Mouse (Mus musculus) neural tube, embryonic 12.5 days (tissue): ENCODE results near the gene Acsl3. TPM values are rescaled to one million over a fixed set of nuclear protein-coding genes. Genes with fewer than 3 reads are reported as not detected.
A peak's percentile ranks its signal among the peaks of the same experiment; 100 is the strongest.

Experiments used
- ATAC-seq: fragments of 200-750 bp; cut with Nextera tagmentation; 2 replicates; pipeline ENCODE4 v1.8.0; 2017; ENCODE audit warnings: low read depth, mild to moderate bottlenecking, moderate TSS enrichment, moderate library complexity; ENCODE audit not compliant: low FRiP score
- H3K27ac ChIP-seq: fragments of 300-500 bp; sonication (generic); 2 replicates; pipeline ENCODE4 v1.5.1; 2016
- H3K27me3 ChIP-seq: fragments of 300-500 bp; sonication (generic); replicated peaks from 2 replicates; pipeline ENCODE4 v1.6.1; 2016; ENCODE audit warnings: mild to moderate bottlenecking
- H3K36me3 ChIP-seq: fragments of 300-500 bp; sonication (generic); 2 replicates; pipeline ENCODE4 v1.6.1; 2016; ENCODE audit warnings: mild to moderate bottlenecking
- H3K4me1 ChIP-seq: fragments of 300-500 bp; sonication (generic); 2 replicates; pipeline ENCODE4 v1.6.1; 2016
- H3K4me2 ChIP-seq: fragments of 300-500 bp; sonication (generic); replicated peaks from 2 replicates; pipeline ENCODE4 v1.6.1; 2016; ENCODE audit warnings: mild to moderate bottlenecking
- H3K4me3 ChIP-seq: fragments of 300-500 bp; sonication (generic); 2 replicates; pipeline ENCODE4 v1.5.1; 2016
- H3K9ac ChIP-seq: fragments of 300-500 bp; sonication (generic); 2 replicates; pipeline ENCODE4 v1.6.1; 2016; ENCODE audit warnings: mild to moderate bottlenecking
- H3K9me3 ChIP-seq: fragments of 300-500 bp; sonication (generic); 2 replicates; pipeline ENCODE4 v1.6.1; 2016; ENCODE audit warnings: mild to moderate bottlenecking
- WGBS: fragments of 180-500 bp; shearing (Covaris S2); methylation state at CpG from one replicate; pipeline ENCODE4 v1.1.7; 2016; 5-methylcytosine and 5-hydroxymethylcytosine counted together
- polyA plus RNA-seq: library from polyadenylated mRNA; unstranded; fragments of >200 nt; fragmentation: Nextera tagmentation; extraction: Ambion mirVana; gene quantifications from 2 replicates; pipeline ENCODE4 v1.2.1, GENCODE M21; 2016

The Acsl3 gene
- polyA plus RNA-seq, 1 experiment from 2014 or later: 82.2 TPM

DNA sequence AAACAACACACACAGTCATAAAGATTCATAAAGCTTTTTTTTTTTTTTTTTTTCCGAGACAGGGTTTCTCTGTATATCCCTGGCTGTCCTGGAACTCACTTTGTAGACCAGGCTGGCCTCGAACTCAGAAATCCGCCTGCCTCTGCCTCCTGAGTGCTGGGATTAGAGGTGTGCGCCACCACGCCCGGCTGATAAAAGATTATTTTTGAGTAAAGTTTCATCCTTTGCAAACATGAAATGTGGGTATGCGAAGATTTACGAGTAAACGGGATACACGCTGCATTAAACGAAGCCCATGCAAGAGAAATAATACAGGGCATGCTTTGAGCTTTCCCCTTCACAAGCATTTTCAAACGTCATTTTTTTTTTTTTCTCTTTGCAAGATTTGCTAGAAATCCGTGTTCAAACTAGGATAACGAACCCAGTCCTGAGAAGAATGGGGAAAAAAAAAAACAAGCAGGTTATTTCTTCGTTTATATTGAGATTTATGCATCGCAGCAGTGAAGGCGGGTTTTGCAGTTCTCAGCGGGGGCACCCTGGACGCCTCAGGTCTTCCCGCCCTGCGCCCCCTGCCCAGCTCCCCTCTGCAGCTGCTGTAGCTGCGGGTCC is 500 bp upstream of the Acsl3 start:
- H3K36me3 ChIP-seq: no peaks in the 10 kb centered on the region
- ATAC-seq: no peak
- peak overlapping the region; percentile 96 for H3K27ac ChIP-seq
- H3K4me2 ChIP-seq: peak overlapping the region; percentile 79
- H3K9ac ChIP-seq: peak overlapping the region; percentile 96; the same call in 1 of the 2 replicates
- peaks cover 28% of the 10 kb centered on the region for H3K4me1 ChIP-seq
- H3K9me3 ChIP-seq: no peaks in the 10 kb centered on the region
- WGBS: 30% methylated on average over 22 of the region's 22 CpGs
- H3K4me3 ChIP-seq: peak overlapping the region; percentile 97
- H3K27me3 ChIP-seq: no peaks in the 10 kb centered on the region

DNA sequence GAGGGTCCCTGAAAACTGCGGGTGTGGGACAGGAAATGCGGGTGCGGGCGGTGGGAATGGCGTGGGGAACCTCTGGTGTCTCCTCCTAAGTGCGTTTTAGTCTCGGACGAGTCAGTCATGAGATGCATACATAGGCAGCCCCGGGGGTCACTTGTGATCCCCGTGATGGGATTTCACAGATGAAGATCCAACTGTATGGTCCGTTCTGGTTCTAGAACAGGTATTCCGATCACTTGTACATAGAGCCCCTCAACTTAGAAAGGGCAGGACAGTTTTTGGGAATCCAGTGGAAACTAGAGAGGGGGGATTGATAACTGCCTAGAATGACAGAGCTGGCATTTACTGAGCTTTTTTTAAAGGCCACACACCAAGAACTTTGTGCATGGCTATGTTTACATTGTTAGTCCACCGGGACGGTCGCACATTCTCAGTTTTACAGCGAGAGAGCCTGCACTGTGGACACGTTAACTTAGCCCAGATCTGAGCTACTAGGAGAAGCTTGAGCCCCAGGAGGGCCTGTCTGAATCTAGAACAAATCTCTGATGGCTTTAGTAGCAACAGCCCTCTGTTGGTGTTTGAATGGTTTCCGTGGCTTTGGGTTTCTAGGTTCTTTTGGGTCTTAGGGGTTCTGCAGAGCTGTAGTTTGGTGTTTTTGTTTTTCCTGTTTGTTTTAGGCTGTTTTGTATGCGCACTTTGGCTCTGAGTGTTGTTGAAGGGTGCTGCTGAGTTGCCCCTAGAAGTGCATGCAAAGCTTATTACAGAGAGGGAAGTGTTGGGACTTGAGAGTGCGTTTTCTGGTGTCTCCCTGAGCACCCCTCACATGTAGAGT is 1.0 kb downstream of the Acsl3 start:
- ATAC-seq: no peak; the same call in 1 of the 2 replicates

DNA sequence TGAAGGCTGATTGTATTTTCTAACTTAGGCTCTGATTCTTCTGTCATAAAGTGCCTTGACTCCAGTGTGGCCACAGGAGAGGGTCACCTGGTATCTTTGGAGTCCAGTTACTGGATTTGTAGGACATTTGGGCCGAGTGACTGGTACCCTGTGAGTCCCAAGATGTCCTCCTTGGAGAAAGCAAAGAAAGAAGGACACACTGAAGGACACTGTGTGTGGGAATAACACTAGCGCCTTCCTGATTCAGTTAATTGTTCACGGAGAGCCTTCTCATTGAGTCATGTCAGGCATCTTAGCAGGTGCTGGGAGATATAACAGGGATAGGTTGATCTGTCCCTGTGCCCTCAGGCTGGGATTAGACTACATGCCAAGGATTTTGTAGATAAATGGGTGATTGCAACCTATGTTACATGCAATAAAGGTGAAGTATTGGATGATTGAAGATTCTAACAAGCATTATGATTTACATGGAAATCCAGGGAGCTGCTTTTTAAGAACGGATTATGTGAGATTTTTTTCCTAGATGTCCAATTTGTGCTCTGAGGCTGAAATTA is 1.7 kb downstream of the Acsl3 start:
- peaks cover 28% of the 10 kb centered on the region for H3K4me1 ChIP-seq
- WGBS: 36% methylated on average over 4 of the region's 4 CpGs
- H3K4me2 ChIP-seq: peak overlapping the region; percentile 79
- no peak overlapping the region for H3K27ac ChIP-seq
- no peaks in the 10 kb centered on the region for H3K27me3 ChIP-seq
- ATAC-seq: no peak
- H3K9me3 ChIP-seq: no peaks in the 10 kb centered on the region
- peaks cover 1% of the 10 kb centered on the region for H3K36me3 ChIP-seq
- peak overlapping the region; percentile 96 for H3K9ac ChIP-seq
- peak overlapping the region; percentile 97 for H3K4me3 ChIP-seq

More for the DNA sequence above, 1.0 kb downstream of the Acsl3 start:
- Histone ChIP-seq H3K4me3 (peak overlapping the region; percentile 97), H3K9me3 (no peaks in the 10 kb centered on the region), H3K9ac (peak overlapping the region; percentile 96), H3K36me3 (no peaks in the 10 kb centered on the region), H3K27me3 (no peaks in the 10 kb centered on the region), H3K27ac (peak overlapping the region; percentile 96), H3K4me2 (peak overlapping the region; percentile 79), H3K4me1 (peaks cover 28% of the 10 kb centered on the region)
- 1% methylated on average over 20 of the region's 20 CpGs for WGBS

DNA sequence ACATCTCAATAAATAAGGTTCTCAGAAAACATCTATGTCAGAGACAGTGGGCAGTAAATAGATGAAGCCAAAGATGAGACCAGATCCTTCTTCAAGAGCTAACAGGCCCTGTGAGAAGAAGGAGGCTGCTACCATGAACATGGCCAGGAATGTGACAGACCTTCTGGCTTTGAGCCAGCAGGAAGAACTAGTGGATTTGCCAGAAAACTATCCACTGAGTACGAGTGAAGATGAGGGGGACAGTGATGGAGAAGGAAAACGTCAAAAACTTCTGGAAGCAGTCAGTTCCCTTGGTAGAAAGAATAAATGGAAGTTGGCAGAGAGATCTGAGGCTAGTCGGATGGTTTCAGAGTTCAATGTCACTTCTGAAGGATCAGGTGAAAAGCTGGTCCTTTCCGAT is 6.7 kb downstream of the Acsl3 start:
- Histone ChIP-seq H3K27ac (no peak overlapping the region), H3K4me2 (no peak overlapping the region), H3K27me3 (no peaks in the 10 kb centered on the region), H3K9ac (no peak overlapping the region), H3K4me3 (no peak overlapping the region), H3K36me3 (peaks cover 39% of the 10 kb centered on the region), H3K9me3 (no peaks in the 10 kb centered on the region), H3K4me1 (peaks cover 21% of the 10 kb centered on the region)
- no peak for ATAC-seq
- WGBS: 93% methylated on average over 4 of the region's 4 CpGs

DNA sequence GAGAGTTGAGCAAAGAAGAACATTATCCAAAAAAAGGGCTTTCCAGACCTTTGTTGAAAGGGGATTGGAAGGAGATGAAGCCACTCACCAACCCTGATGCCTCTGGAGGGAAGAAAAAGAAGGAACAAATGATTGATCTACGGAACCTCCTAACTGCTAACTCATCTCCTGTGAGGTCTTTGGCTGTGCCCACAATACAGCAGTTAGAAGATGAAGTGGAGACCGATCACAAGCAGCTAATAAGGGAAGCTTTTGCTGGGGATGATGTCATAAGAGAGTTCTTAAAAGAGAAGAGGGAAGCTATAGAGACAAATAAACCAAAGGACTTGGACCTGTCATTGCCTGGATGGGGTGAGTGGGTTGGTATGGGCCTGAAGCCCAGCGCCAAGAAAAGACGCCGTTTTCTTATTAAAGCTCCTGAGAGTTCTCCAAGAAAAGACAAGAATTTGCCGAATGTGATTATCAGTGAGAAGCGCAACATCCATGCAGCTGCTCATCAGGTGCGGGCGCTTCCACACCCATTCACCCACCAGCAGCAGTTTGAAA is 8.4 kb downstream of the Acsl3 start:
- Histone ChIP-seq H3K4me1 (peaks cover 6% of the 10 kb centered on the region), H3K27ac (no peak overlapping the region), H3K9me3 (no peaks in the 10 kb centered on the region), H3K27me3 (no peaks in the 10 kb centered on the region), H3K4me3 (no peak overlapping the region), H3K9ac (no peak overlapping the region), H3K36me3 (peaks cover 39% of the 10 kb centered on the region), H3K4me2 (no peak overlapping the region)
- WGBS: 98% methylated on average over 9 of the region's 9 CpGs
- ATAC-seq: no peak

DNA sequence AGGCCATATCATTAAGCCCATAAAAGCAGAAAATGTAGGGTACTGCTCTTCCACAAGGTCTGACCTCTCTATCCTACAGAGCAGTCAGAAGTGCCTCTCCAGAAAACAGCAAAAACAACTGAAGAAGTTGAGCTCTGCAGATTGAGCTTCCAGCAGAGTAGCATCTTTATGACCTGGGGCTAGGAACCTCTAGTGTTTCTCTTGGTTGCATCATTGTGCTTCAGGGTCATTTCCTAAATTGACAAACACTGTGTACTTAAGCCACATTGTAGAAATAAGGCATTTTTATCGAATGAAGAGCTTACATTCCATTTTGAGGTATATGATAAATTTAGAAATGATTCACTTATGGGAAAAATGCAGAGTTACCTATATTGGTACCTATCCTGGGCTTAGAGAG is 9.0 kb downstream of the Acsl3 start:
- ATAC-seq: no peak
- Histone ChIP-seq H3K36me3 (peaks cover 39% of the 10 kb centered on the region), H3K27me3 (no peaks in the 10 kb centered on the region), H3K9ac (no peak overlapping the region), H3K9me3 (no peaks in the 10 kb centered on the region), H3K4me2 (no peak overlapping the region), H3K4me3 (no peak overlapping the region), H3K4me1 (no peaks in the 10 kb centered on the region), H3K27ac (no peak overlapping the region)
- WGBS: 93% methylated on average over 1 of the region's 1 CpGs

DNA sequence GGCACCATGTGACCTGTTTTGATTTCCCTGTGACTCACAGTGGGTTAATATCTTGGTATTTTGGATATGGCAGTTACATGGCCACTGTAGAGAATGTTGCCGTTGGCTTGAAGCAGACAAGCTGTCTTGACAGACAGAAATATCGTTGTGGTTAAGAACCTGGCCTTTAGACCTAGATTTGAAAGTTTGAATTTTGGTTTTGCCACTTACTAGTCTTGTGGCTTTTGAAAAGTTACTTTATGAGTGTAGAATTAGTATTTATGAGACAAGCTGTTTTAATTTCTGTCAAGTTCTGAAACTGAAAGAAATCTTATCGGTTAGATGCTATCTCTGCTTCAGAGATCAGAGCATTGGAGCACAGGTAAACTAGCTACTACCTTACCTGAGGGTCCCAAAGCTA is 24.7 kb downstream of the Acsl3 start:
- no peaks in the 10 kb centered on the region for H3K9me3 ChIP-seq
- no peak overlapping the region for H3K9ac ChIP-seq
- ATAC-seq: no peak
- H3K36me3 ChIP-seq: peaks cover 3% of the 10 kb centered on the region; the same call in 1 of the 2 replicates
- H3K4me3 ChIP-seq: no peak overlapping the region
- no peaks in the 10 kb centered on the region for H3K27me3 ChIP-seq
- no peaks in the 10 kb centered on the region for H3K4me1 ChIP-seq
- 96% methylated on average over 3 of the region's 3 CpGs for WGBS
- no peak overlapping the region for H3K27ac ChIP-seq
- H3K4me2 ChIP-seq: no peak overlapping the region

DNA sequence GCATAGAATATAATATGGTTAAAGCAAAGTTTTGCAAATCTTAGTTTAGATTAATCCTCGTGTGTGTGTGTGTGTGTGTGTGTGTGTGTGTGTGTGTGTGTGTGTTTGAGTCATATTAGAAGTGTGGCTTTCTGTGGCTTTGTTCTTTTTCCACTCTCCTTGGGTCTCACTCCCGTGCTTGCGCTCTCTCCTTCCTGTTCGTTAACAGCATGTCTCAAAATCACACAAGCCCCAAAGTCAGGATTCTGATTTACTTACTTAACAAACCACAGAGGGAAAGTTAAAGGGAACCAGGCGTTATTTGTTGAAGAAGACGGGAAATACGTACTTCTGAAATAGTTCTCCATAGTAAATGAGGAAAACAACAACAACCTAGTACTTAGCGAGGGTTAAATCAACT is 26.5 kb downstream of the Acsl3 start:
- Histone ChIP-seq H3K4me2 (no peak overlapping the region), H3K4me3 (no peak overlapping the region), H3K4me1 (no peaks in the 10 kb centered on the region), H3K27ac (no peak overlapping the region), H3K27me3 (no peaks in the 10 kb centered on the region), H3K9me3 (no peaks in the 10 kb centered on the region), H3K9ac (no peak overlapping the region), H3K36me3 (peaks cover 8% of the 10 kb centered on the region; the same call in 1 of the 2 replicates)
- no peak for ATAC-seq
- 91% methylated on average over 8 of the region's 8 CpGs for WGBS

DNA sequence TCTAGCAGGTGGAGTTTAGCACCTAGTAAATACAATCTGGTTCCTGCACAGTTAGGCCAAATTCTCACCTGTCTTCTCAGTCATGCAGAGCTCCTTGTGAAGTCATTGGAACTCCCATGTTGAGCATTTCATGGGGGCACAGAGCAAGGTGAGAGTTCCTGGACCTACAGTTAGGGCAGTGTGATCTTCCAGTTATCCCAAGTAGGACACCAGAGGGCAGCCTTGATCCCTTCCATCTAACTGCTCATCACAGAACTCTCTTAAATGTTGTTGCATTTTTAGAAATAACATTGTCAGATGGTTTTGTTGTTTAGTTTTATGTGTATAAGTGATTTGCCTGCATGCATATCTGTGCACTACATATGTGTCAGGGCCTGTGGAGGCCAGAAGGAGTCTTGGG is 29.2 kb downstream of the Acsl3 start:
- H3K4me3 ChIP-seq: no peak overlapping the region
- no peak overlapping the region for H3K4me2 ChIP-seq
- no peaks in the 10 kb centered on the region for H3K4me1 ChIP-seq
- H3K36me3 ChIP-seq: peaks cover 13% of the 10 kb centered on the region; the same call in 1 of the 2 replicates
- no peaks in the 10 kb centered on the region for H3K9me3 ChIP-seq
- H3K9ac ChIP-seq: no peak overlapping the region
- no peaks in the 10 kb centered on the region for H3K27me3 ChIP-seq
- no peak for ATAC-seq
- no peak overlapping the region for H3K27ac ChIP-seq

DNA sequence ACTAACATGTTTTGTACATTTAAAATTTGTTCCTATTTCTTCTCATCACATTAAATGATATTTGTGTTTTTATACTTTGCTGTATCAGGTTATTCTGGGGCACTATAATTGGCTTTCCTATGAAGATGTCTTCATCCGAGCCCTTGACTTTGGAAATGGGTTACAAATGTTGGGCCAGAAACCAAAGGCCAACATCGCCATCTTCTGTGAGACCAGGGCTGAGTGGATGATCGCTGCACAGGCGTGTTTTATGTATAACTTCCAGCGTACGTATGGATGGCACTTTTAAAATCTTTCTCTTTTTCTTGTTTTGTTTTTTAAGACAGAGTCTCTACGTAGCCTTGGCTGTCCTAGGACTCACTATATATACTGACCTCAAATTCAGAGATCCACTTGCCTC is 30.5 kb downstream of the Acsl3 start:
- 91% methylated on average over 7 of the region's 7 CpGs for WGBS
- ATAC-seq: no peak
- H3K36me3 ChIP-seq: peaks cover 26% of the 10 kb centered on the region

DNA sequence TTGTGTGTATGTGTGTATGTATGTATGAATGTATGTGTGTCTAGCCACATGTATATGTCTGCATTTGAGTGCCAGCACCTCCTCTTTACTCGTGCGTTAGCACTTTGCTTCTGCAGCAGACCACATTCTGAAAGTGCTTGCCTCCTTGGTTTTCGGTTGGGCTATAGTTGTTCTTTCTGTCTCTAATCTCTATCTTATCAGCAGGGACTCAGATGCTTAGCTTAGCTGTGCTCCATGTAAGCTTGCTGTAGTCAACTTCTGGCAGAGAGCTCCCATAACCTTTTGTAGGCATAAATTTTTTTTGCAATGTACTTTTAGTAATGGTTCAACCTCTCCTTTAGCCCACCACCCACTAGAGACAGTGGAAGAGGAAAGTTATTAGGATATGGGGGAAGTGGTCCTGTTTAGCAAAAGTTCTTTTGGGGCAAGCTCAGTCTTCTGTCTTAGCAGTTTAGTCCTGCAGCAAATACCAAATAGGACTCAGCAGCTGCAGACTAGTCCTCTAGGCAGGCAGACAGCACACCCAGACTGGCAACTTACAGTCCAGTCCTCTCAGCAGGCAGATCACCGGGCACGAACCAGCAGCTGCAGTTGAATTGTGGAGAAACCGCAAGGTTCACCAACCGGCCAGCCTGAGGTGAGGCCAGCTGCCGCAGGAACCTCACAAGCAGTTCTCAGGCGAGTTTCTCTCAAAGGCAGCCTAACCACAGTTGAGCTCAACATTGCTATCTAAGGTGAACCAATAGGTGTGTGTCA is 37.1 kb downstream of the Acsl3 start:
- no peak for ATAC-seq
- H3K36me3 ChIP-seq: peaks cover 67% of the 10 kb centered on the region
- H3K9ac ChIP-seq: no peak overlapping the region
- H3K4me2 ChIP-seq: no peak overlapping the region
- no peaks in the 10 kb centered on the region for H3K27me3 ChIP-seq
- no peak overlapping the region for H3K27ac ChIP-seq
- no peak overlapping the region for H3K4me3 ChIP-seq
- WGBS: 94% methylated on average over 9 of the region's 9 CpGs
- H3K9me3 ChIP-seq: no peaks in the 10 kb centered on the region
- H3K4me1 ChIP-seq: no peaks in the 10 kb centered on the region

More for the DNA sequence above, 30.5 kb downstream of the Acsl3 start:
- no peak overlapping the region for H3K4me2 ChIP-seq
- H3K4me1 ChIP-seq: no peaks in the 10 kb centered on the region
- H3K9ac ChIP-seq: no peak overlapping the region
- no peak overlapping the region for H3K27ac ChIP-seq
- H3K27me3 ChIP-seq: no peaks in the 10 kb centered on the region
- H3K9me3 ChIP-seq: no peaks in the 10 kb centered on the region
- H3K4me3 ChIP-seq: no peak overlapping the region

DNA sequence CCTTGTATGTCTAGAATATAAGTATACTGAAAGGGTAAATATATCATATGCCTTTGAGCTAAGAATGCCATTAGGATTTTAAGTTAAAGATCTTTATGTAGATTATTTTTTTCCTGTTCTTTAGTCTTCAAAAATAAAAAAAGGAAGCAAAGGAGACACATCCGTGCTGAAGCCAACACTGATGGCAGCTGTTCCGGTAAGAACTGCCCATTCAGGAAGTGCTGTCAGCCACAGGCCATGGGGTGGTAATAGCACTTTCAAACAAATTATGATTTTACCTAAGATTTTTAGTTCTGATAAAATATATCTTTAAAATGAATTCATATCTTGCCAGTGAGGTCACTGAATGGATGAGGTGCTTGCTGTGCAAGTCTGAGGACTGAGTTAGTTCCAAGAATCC is 38.7 kb downstream of the Acsl3 start:
- no peak overlapping the region for H3K27ac ChIP-seq
- H3K9me3 ChIP-seq: no peaks in the 10 kb centered on the region
- no peak for ATAC-seq
- no peaks in the 10 kb centered on the region for H3K27me3 ChIP-seq
- H3K9ac ChIP-seq: no peak overlapping the region
- no peaks in the 10 kb centered on the region for H3K4me1 ChIP-seq
- H3K36me3 ChIP-seq: peaks cover 72% of the 10 kb centered on the region
- H3K4me2 ChIP-seq: no peak overlapping the region
- 93% methylated on average over 2 of the region's 2 CpGs for WGBS
- H3K4me3 ChIP-seq: no peak overlapping the region
